Mouse (Mus musculus) retina, postnatal 1 day (tissue): ENCODE data around the gene Nlrc5.
"Not testable (repeated sequence)": the region's sequence is repeated elsewhere in the genome, so short reads cannot be mapped to it uniquely, and the experiment has no call there.

ENCODE experiments used
- DNase-seq: peaks from one replicate; pipeline ENCODE4 v3.0.0-alpha.2; 2012

The Nlrc5 gene

DNA sequence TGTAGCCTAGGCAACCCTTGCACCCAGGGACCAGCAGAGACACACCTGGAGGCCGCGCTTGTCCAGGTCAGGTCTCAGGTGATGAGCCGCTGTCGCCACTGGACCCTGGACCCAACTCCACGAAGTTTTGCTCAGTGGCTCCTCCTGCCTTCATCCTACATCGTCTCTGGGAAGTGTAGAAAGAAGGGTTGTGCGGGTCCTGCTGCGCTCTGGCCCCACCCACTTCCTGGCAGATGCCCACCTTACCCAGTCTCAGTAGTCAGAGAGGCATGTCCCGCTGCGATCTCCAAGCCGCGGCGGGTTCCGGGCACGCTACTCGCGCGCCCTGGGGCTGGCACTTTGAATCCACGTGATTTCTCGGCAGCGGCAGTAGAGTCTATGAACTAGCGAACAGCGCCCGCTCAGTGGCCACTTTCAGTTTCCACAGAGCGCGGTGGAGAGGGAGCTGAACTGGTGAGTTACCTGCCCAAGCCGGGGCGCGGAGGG, at the start of gene Nlrc5:
TSS of gene Nlrc5 (plus strand) at position 376 of the 486 bp plus-strand sequence.
- peak; percentile 76 for DNase-seq

DNA sequence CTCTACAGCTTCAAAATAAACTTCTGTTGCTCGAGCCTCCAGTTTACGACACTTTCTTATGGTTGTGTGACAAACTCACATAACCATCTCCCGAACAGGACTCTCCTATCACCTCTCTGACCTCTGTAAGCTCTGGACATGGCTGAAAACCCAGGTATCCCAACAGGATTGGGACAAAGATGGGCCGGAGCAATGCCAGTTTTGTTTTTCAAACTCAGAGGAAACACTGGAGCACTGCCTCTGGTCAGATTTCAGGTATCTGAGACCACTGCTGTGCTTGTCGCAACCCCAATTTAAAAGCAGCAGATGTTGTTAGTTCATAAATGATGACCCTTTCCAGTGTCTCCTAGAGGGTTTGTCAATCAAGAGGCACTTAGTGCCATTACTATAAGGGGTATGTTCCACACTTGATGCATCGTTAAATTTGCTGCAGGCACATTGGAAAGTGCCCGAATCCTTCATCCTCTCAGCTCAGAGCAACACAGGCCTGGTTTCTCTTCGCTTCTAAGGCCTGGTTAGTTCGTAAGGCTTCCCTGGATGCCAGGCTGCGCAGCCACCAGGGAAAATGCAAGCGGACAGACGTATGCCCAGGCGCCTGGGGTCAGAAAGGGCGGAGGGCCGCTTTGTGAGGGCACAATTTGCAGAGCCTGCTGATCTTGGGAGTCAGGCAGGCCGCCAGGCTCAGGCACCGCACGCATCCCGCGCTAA, 48.5 kb upstream of the Nlrc5 start:
- DNase-seq = no peak

GRCm38 (mm10) chr8:94386214-94387026, 47.7 kb upstream of the Nlrc5 start, which contains the start of gene Herpud1:
Gene Herpud1, plus strand, starts transcription at chr8:94386438.
- peak; percentile 98 for DNase-seq

- peak; percentile 90 for DNase-seq
These were observed 47.0 kb upstream of the Nlrc5 start for GRCm38 (mm10) chr8:94387027-94387684.

GRCm38 (mm10) chr8:94387785-94388184, 46.4 kb upstream of the Nlrc5 start:
- no peak for DNase-seq

- no peak for DNase-seq
These were observed 44.6 kb upstream of the Nlrc5 start for GRCm38 (mm10) chr8:94389531-94389930.

DNA sequence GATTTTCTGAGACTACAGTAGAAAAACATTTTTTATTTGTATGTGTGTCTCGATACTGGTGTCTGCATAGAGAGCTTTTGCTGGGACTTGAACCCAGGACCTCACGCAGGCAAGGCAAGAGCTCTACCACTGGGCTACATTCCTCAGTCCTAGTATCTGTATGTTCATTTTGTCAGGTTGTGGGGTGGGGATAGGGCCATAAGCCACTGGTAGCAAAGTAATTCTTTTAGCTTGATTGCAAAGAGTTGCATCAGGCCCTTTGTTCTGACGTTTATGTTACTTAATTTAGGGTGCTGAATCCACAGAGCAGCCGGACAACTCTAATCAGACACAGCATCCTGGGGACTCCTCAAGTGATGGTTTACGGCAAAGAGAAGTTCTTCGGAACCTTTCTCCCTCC, 43.7 kb upstream of the Nlrc5 start:
- DNase-seq = no peak

- DNase-seq = no peak
These were observed 43.2 kb upstream of the Nlrc5 start for GRCm38 (mm10) chr8:94390910-94391309.

DNA sequence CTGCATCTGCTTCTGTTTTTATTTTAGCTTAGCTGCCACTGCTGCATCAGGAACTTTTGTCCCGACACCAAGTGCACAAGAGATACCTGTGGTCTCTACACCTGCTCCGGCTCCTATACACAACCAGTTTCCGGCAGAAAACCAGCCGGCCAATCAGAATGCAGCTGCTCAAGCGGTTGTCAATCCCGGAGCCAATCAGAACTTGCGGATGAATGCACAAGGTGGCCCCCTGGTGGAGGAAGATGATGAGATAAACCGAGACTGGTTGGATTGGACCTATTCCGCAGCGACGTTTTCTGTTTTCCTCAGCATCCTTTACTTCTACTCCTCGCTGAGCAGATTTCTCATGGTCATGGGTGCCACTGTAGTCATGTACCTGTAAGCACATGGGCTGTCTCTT, 42.0 kb upstream of the Nlrc5 start:
- DNase-seq = peak; percentile 63

- no peak for DNase-seq
These were observed 41.5 kb upstream of the Nlrc5 start for GRCm38 (mm10) chr8:94392648-94393047.

DNA sequence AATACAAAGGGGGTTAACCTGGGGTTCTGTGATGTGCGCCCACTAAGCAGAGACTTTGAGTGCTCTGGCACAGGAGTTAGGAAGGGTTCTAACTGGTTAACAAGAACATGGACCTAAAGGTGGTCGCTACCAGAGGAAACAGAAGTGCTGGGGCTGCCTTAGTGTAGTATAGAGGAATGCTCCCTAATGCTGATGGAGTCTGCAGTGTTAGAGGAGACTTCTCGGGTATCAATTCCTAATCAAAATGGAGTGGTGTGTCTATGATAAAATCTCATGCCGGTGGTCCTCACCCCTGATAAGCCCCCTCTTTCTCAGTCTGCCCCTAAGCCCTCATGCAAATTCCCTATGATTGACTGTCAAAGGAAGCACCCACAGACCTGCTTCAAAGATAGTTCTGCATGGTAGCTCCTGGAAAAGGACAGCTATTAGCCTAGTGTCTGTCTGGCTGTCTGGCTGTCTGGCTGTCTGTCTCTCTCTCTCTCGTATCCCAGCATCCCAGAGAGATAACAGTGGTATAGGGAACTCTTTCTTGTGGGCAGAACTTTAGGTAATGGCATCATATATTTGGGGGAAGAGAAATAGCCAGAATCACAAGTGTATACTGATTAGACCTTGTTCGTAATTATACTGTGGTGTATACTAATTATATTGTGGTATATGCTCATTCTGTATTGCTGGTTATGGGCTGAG, 38.2 kb upstream of the Nlrc5 start:
- DNase-seq = no peak

- DNase-seq = peak; percentile 65
These were observed 37.0 kb upstream of the Nlrc5 start for GRCm38 (mm10) chr8:94396964-94397657.

- no peak for DNase-seq
These were observed 35.6 kb upstream of the Nlrc5 start for GRCm38 (mm10) chr8:94398587-94398986.

DNA sequence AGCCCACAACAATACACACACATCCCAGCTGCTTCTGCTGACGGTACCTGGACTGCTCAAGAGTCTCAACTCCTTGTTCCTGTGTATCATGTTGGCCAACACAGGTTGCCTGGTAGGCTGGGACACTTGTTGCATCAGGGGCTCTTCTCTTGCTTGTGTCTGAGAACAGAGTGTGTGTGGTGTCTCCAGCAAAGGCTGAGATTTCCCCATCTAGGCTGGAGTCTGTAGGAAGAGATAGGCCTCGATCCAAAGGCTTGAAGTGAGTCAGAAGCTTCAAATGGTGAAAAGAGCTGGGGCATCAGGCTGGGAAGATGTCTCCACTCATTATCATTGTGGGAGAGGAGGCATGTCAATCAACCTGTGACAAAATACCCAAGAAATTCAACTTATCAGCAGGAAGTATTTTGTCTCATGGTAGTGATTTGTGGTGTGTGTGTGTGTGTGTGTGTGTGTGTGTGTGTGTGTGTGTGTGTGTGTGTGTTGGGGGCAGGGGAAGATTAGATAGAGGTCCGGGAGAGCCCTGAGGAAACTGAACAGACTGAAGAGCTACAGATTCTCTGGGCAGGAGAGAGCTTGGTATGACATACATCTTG, 34.7 kb upstream of the Nlrc5 start:
- no peak for DNase-seq

DNA sequence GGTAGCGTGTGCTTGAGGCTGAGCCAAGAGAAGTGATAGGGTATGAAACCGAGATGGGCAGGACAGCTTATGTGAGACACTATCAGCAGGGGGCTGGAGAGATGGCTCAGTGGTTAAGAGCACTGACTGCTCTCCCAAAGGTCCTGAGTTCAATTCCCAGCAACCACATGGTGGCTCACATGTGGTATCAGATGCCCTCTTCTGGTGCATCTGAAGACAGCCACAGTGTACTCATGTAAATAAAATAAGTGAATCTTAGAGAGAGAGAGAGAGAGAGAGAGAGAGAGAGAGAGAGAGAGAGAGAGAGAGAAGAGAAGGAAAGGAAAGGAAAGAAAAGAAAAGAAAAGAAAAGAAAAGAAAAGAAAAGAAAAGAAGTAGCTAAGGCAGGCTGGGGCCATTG, 34.2 kb upstream of the Nlrc5 start:
- DNase-seq = not testable (repeated sequence)

DNA sequence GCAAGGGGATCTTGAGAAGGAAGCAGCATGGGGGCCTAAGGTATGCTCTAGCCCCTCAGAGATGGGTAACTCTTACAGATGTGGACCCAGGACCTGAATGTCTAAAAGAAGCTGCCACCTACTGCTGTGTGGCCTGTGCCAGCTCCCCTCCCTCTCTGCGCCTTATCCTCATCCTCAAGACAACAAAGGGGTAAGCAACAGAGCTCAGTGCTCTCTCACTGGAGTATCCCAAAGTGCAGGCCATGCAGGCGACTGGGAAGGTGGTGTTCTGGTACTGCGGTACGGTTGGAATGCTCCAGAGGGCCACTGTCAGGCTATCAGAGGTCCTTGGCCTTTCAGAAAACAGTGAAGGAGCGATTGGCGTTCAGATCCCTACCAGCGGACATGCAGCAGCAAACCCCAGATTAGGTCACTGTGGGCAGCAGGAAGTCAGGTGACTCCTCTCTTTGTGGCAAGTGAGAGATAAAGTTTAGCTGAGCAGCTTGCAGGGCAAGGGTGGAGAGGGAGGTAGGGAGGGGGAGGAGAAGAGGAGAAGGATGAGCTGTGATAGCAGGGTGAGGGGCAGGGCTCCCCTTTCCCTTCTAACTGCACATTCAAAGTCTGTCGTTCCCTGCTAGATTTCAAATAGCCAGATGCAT, 25.6 kb upstream of the Nlrc5 start:
- no peak for DNase-seq

DNA sequence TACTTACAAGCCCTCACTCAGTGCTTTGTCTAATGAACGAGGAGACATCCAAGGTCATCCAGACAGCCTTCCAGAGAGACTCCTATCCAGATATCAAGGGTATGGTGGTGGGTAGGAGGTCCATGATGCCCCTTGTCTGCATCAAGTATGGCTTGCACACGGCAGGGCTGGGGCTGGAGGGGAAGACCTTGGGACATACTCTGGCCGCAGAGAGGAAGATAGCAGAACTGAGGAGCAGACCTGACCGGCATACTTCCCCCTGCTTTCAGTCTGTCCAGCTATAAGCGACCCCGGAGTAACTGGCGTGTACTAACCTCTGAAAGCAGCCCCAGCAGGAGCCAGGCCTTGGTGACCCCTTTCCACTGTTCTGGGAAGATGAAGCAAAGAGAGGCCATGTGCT, 24.6 kb upstream of the Nlrc5 start:
- no peak for DNase-seq

GRCm38 (mm10) chr8:94412518-94412917, 21.6 kb upstream of the Nlrc5 start:
- DNase-seq = no peak

GRCm38 (mm10) chr8:94413509-94413908, 20.6 kb upstream of the Nlrc5 start:
- no peak for DNase-seq

GRCm38 (mm10) chr8:94415218-94415617, 18.9 kb upstream of the Nlrc5 start:
- no peak for DNase-seq

DNA sequence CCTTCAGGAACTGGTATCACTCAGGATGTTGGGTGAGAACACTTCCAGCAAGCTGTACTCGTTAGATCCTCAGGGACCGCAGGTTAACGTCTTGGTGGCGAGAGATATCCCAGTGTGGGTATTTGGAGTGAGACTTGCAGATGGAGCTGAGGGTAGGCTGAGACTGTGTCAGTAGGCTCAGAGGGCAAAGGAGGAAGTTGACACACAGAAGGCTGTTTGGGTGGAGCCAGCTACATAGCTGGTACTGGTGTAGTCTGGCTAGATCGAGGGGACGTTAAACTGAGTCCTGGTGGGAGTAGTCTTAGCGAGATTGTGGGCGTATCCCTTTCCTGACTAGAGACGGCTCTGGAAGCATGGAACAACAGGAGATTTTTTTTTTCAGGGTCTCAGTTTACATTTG, 16.1 kb upstream of the Nlrc5 start:
- no peak for DNase-seq
